Mouse (Mus musculus) heart, postnatal 0 days (tissue): ENCODE results near the gene Nodal. TPM values are rescaled to one million over a fixed set of nuclear protein-coding genes. Genes with fewer than 3 reads are reported as not detected.

Experiments used
- ATAC-seq: fragments of 200-750 bp; cut with Nextera tagmentation; 2 replicates; pipeline ENCODE4 v1.8.0; 2017; ENCODE audit warnings: low read depth, moderate number of reproducible peaks, moderate library complexity; ENCODE audit not compliant: insufficient read depth
- DNase-seq: peaks from one replicate; pipeline ENCODE4 v3.0.0-alpha.2; 2016; ENCODE audit warnings: low spot score
- H3K27ac ChIP-seq: fragments of 300-500 bp; sonication (generic); 2 replicates; pipeline ENCODE4 v1.5.1; 2014; ENCODE audit warnings: low read depth, mild to moderate bottlenecking
- H3K27me3 ChIP-seq: fragments of 300-500 bp; sonication (generic); 2 replicates; pipeline ENCODE4 v1.6.1; 2014; ENCODE audit warnings: low read length, mixed read lengths; ENCODE audit not compliant: control insufficient read depth, insufficient read depth
- H3K36me3 ChIP-seq: fragments of 300-500 bp; sonication (generic); replicated peaks from 2 replicates; pipeline ENCODE4 v1.6.1; 2014; ENCODE audit warnings: low read length, mixed read lengths; ENCODE audit not compliant: control insufficient read depth, insufficient read depth
- H3K4me1 ChIP-seq: fragments of 300-500 bp; sonication (generic); 2 replicates; pipeline ENCODE4 v1.6.1; 2014; ENCODE audit warnings: antibody characterized with exemption; ENCODE audit not compliant: control insufficient read depth, insufficient read depth
- H3K4me2 ChIP-seq: fragments of 300-500 bp; sonication (generic); 2 replicates; pipeline ENCODE4 v1.6.1; 2014; ENCODE audit warnings: low read depth, mild to moderate bottlenecking, low read length, moderate library complexity
- H3K4me3 ChIP-seq: fragments of 300-500 bp; sonication (generic); 2 replicates; pipeline ENCODE4 v1.5.1; 2014; ENCODE audit warnings: low read depth, low read length
- H3K9ac ChIP-seq: fragments of 300-500 bp; sonication (generic); replicated peaks from 2 replicates; pipeline ENCODE4 v1.6.1; 2014; ENCODE audit warnings: low read depth, low read length, mixed read lengths
- H3K9me3 ChIP-seq: fragments of 300-500 bp; sonication (generic); replicated peaks from 2 replicates; pipeline ENCODE4 v1.6.1; 2016; ENCODE audit warnings: low read length; ENCODE audit not compliant: control insufficient read depth
- CTCF ChIP-seq: IDR thresholded peaks from 2 replicates; pipeline ENCODE4 v1.5.1; 2016; ENCODE audit warnings: antibody characterized with exemption, control low read depth, low read depth
- EP300 ChIP-seq: IDR thresholded peaks from 2 replicates; pipeline ENCODE4 v1.6.1; 2016; ENCODE audit warnings: antibody characterized with exemption, low read depth
- WGBS: fragments of 180-500 bp; shearing (Covaris S2); extraction: QIAGEN DNeasy Blood & Tissue Kit; methylation state at CpG from one replicate; pipeline ENCODE4 v1.1.7; 2014; 5-methylcytosine and 5-hydroxymethylcytosine counted together
- polyA plus RNA-seq: library from polyadenylated mRNA; unstranded; fragments of >200 nt; fragmentation: Nextera tagmentation; extraction: Ambion mirVana; gene quantifications from 2 replicates; pipeline ENCODE4 v1.2.1, GENCODE M21; 2015
- total RNA-seq: library from RNA; depleted of rRNA; stranded (reverse); fragments of >200 nt; gene quantifications from 2 replicates; pipeline ENCODE4 v1.2.3, GENCODE M21; 2014; ENCODE audit warnings: low replicate concordance

Gene Nodal
- total and polyA plus RNA-seq, 2 experiments from 2014 or later = 0.45 TPM; not detected in 1

GRCm38 (mm10) chr10:61431375-61431774, 13.6 kb downstream of the Nodal start:
- H3K36me3 ChIP-seq = peaks cover 57% of the 10 kb centered on the region
- H3K27ac ChIP-seq = no peak overlapping the region
- H3K9me3 ChIP-seq = no peaks in the 10 kb centered on the region
- H3K27me3 ChIP-seq = no peaks in the 10 kb centered on the region
- H3K9ac ChIP-seq = no peak overlapping the region
- peaks cover 11% of the 10 kb centered on the region for H3K4me1 ChIP-seq
- no peak overlapping the region for H3K4me3 ChIP-seq
- DNase-seq = no peak
- H3K4me2 ChIP-seq = no peak overlapping the region
- 94% methylated on average over 9 of the region's 9 CpGs for WGBS
- no peak for ATAC-seq
- no peak for TF ChIP-seq CTCF
- no peak for TF ChIP-seq EP300

GRCm38 (mm10) chr10:61440202-61440800, 22.5 kb downstream of the Nodal start:
- DNase-seq (no peak), ATAC-seq (no peak)
- Histone ChIP-seq H3K27ac (no peak overlapping the region), H3K9me3 (no peaks in the 10 kb centered on the region), H3K4me1 (peaks cover 13% of the 10 kb centered on the region; the same call in 1 of the 2 replicates), H3K9ac (no peak overlapping the region), H3K4me3 (no peak overlapping the region), H3K4me2 (no peak overlapping the region), H3K27me3 (no peaks in the 10 kb centered on the region), H3K36me3 (0 out of 2 replicates have a peak, but pooled peaks cover 1% of the 10 kb centered on the region)
- no peak for TF ChIP-seq CTCF
- no peak for TF ChIP-seq EP300
- WGBS = 81% methylated on average over 7 of the region's 7 CpGs

GRCm38 (mm10) chr10:61443456-61443855, 25.7 kb downstream of the Nodal start:
- Histone ChIP-seq H3K4me1 (peaks cover 35% of the 10 kb centered on the region), H3K27ac (no peak overlapping the region), H3K4me2 (no peak overlapping the region), H3K4me3 (no peak overlapping the region), H3K27me3 (no peaks in the 10 kb centered on the region), H3K9ac (0 out of 2 replicates have a peak overlapping the region, but pooled peaks have one; percentile 25), H3K36me3 (no peaks in the 10 kb centered on the region), H3K9me3 (no peaks in the 10 kb centered on the region)
- DNase-seq (no peak), ATAC-seq (no peak)
- TF ChIP-seq EP300 (no peak), CTCF (no peak)
- 52% methylated on average over 6 of the region's 6 CpGs for WGBS

- H3K27ac ChIP-seq = no peak overlapping the region
- ATAC-seq (no peak), DNase-seq (no peak)
- no peaks in the 10 kb centered on the region for H3K27me3 ChIP-seq
- no peaks in the 10 kb centered on the region for H3K36me3 ChIP-seq
- H3K4me1 ChIP-seq = peaks cover 35% of the 10 kb centered on the region
- H3K9me3 ChIP-seq = no peaks in the 10 kb centered on the region
- 33% methylated on average over 1 of the region's 1 CpGs for WGBS
- no peak overlapping the region for H3K4me3 ChIP-seq
- H3K9ac ChIP-seq = no peak overlapping the region
- H3K4me2 ChIP-seq = no peak overlapping the region
- no peak for TF ChIP-seq EP300
- no peak for TF ChIP-seq CTCF
Measured at GRCm38 (mm10) chr10:61443876-61444275, 26.1 kb downstream of the Nodal start.

- ATAC-seq = no peak
- Histone ChIP-seq H3K9me3 (no peaks in the 10 kb centered on the region), H3K9ac (no peak overlapping the region), H3K4me1 (peaks cover 43% of the 10 kb centered on the region), H3K27ac (no peak overlapping the region), H3K4me3 (no peak overlapping the region), H3K27me3 (no peaks in the 10 kb centered on the region), H3K4me2 (no peak overlapping the region), H3K36me3 (no peaks in the 10 kb centered on the region)
- 82% methylated on average over 3 of the region's 3 CpGs for WGBS
- no peak for DNase-seq
- TF ChIP-seq EP300 (no peak), CTCF (no peak)
Measured at GRCm38 (mm10) chr10:61445016-61445415, 27.2 kb downstream of the Nodal start.
